Mouse (Mus musculus) midbrain, embryonic 15.5 days (tissue): ENCODE results near the gene Tmem44. TPM values are rescaled to one million over a fixed set of nuclear protein-coding genes. Genes with fewer than 3 reads are reported as not detected.

ENCODE experiments used
- ATAC-seq: fragments of 200-750 bp; cut with Nextera tagmentation; replicated peaks from 2 replicates; pipeline ENCODE4 v1.8.0; 2017; ENCODE audit warnings: moderate TSS enrichment
- H3K27ac ChIP-seq: fragments of 300-500 bp; sonication (generic); 2 replicates; pipeline ENCODE4 v1.5.1; 2015; ENCODE audit warnings: mild to moderate bottlenecking, inconsistent platforms
- H3K27me3 ChIP-seq: fragments of 300-500 bp; sonication (generic); replicated peaks from 2 replicates; pipeline ENCODE4 v1.6.1; 2015; ENCODE audit warnings: inconsistent platforms
- H3K36me3 ChIP-seq: fragments of 300-500 bp; sonication (generic); replicated peaks from 2 replicates; pipeline ENCODE4 v1.6.1; 2015; ENCODE audit warnings: inconsistent platforms
- H3K4me1 ChIP-seq: fragments of 300-500 bp; sonication (generic); 2 replicates; pipeline ENCODE4 v1.6.1; 2015; ENCODE audit warnings: inconsistent platforms
- H3K4me2 ChIP-seq: fragments of 300-500 bp; sonication (generic); 2 replicates; pipeline ENCODE4 v1.6.1; 2015; ENCODE audit warnings: inconsistent platforms, mild to moderate bottlenecking, moderate library complexity
- H3K4me3 ChIP-seq: fragments of 300-500 bp; sonication (generic); 2 replicates; pipeline ENCODE4 v1.5.1; 2015; ENCODE audit warnings: mild to moderate bottlenecking, inconsistent platforms
- H3K9ac ChIP-seq: fragments of 300-500 bp; sonication (generic); 2 replicates; pipeline ENCODE4 v1.6.1; 2015; ENCODE audit warnings: mild to moderate bottlenecking, inconsistent platforms
- H3K9me3 ChIP-seq: fragments of 300-500 bp; sonication (generic); 2 replicates; pipeline ENCODE4 v1.6.1; 2016; ENCODE audit warnings: inconsistent platforms
- WGBS: fragments of 180-500 bp; shearing (Covaris S2); methylation state at CpG from one replicate; pipeline ENCODE4 v1.1.7; 2015; ENCODE audit warnings: mixed read lengths; 5-methylcytosine and 5-hydroxymethylcytosine counted together
- polyA plus RNA-seq: library from polyadenylated mRNA; unstranded; fragments of >200 nt; fragmentation: Nextera tagmentation; extraction: Ambion mirVana; gene quantifications from 2 replicates; pipeline ENCODE4 v1.2.1, GENCODE M21; 2015

Tmem44 gene
- polyA plus RNA-seq, 1 experiment from 2014 or later = 96.0 TPM

DNA sequence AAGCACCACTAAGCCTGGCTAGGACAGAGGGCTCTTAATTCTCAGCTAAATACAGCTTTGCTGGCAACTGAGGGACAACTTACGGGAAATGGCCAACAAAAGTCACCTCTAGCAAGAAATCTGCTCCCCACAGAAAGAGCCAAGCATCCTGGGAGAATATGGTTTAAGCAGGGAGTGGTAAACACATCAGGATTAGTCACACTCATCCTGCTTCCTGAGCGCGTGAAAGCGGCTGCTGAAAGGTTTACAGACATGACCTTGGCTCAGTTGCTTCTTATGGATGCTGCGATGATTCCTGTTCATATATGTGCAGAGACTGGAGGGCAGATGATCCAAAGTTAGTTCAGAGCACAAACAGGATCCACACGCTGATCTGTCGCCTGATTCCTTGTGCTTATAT, 50.4 kb downstream of the Tmem44 start:
- ATAC-seq = no peak
- Histone ChIP-seq H3K9me3 (no peaks in the 10 kb centered on the region), H3K27ac (no peak overlapping the region), H3K9ac (no peak overlapping the region), H3K4me3 (no peak overlapping the region), H3K36me3 (no peaks in the 10 kb centered on the region), H3K4me1 (peaks cover 12% of the 10 kb centered on the region; the same call in 1 of the 2 replicates), H3K4me2 (no peak overlapping the region), H3K27me3 (no peaks in the 10 kb centered on the region)
- 77% methylated on average over 7 of the region's 7 CpGs for WGBS

GRCm38 (mm10) chr16:30499126-30499857, 51.4 kb downstream of the Tmem44 start:
- no peaks in the 10 kb centered on the region for H3K27me3 ChIP-seq
- 28% methylated on average over 16 of the region's 16 CpGs for WGBS
- ATAC-seq = no peak
- H3K36me3 ChIP-seq = no peaks in the 10 kb centered on the region
- H3K4me2 ChIP-seq = no peak overlapping the region
- peaks cover 12% of the 10 kb centered on the region; the same call in 1 of the 2 replicates for H3K4me1 ChIP-seq
- H3K4me3 ChIP-seq = no peak overlapping the region
- H3K9me3 ChIP-seq = no peaks in the 10 kb centered on the region
- H3K9ac ChIP-seq = no peak overlapping the region
- no peak overlapping the region for H3K27ac ChIP-seq

GRCm38 (mm10) chr16:30497307-30497706, 53.3 kb downstream of the Tmem44 start:
- Histone ChIP-seq H3K27ac (no peak overlapping the region), H3K9me3 (no peaks in the 10 kb centered on the region), H3K4me2 (no peak overlapping the region), H3K36me3 (no peaks in the 10 kb centered on the region), H3K4me3 (no peak overlapping the region), H3K4me1 (peaks cover 9% of the 10 kb centered on the region; the same call in 1 of the 2 replicates), H3K27me3 (no peaks in the 10 kb centered on the region), H3K9ac (no peak overlapping the region)
- WGBS = 91% methylated on average over 5 of the region's 5 CpGs
- no peak for ATAC-seq

GRCm38 (mm10) chr16:30494883-30495282, 55.8 kb downstream of the Tmem44 start:
- H3K36me3 ChIP-seq = no peaks in the 10 kb centered on the region
- H3K4me2 ChIP-seq = no peak overlapping the region
- H3K27me3 ChIP-seq = no peaks in the 10 kb centered on the region
- no peak overlapping the region for H3K9ac ChIP-seq
- no peak for ATAC-seq
- H3K9me3 ChIP-seq = no peaks in the 10 kb centered on the region
- no peak overlapping the region for H3K4me3 ChIP-seq
- H3K27ac ChIP-seq = no peak overlapping the region
- H3K4me1 ChIP-seq = peaks cover 5% of the 10 kb centered on the region; the same call in 1 of the 2 replicates
- WGBS = 94% methylated on average over 6 of the region's 6 CpGs

DNA sequence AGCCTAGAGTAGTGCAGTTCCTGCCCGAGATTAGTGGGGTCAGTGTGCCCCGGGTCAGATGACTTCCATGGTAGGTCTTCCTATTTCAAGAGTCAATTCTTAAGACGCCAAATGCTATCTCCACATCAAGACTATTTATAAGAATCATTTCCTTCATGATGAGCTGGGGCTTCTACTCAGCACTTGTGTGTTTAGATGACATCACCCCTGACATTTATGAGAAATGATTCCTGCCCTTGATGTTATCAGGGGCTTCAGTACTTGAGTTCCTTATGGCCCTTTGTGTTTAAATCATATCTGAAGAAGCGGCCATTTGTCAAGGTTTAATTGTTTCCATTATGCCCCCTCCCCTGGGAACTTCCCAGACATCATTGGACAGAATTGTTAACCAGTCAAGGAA, 58.9 kb downstream of the Tmem44 start:
- Histone ChIP-seq H3K27me3 (no peaks in the 10 kb centered on the region), H3K4me2 (no peak overlapping the region), H3K36me3 (no peaks in the 10 kb centered on the region), H3K9ac (no peak overlapping the region), H3K4me1 (no peaks in the 10 kb centered on the region), H3K27ac (no peak overlapping the region), H3K9me3 (no peaks in the 10 kb centered on the region), H3K4me3 (no peak overlapping the region)
- no peak for ATAC-seq
- 77% methylated on average over 4 of the region's 4 CpGs for WGBS

DNA sequence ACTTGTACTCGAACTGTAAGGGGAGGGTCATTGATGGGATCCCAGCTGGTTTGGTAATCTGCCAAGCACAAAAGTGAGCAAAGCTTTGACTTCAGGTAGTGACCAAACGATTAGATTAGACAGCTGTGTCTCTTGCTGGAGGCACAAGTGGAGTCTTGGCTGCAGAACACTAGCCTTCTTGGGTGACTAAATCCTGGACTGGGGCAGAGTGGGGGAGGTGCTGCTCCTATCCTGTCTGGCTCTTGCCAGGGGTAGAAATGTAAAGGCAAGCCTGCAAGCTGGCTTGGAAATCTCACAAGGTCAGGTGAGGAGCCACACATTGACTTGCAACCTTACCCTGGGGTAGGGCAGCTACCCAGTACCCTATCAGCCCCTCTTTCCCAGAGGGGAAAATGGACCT, 59.9 kb downstream of the Tmem44 start:
- H3K4me2 ChIP-seq = no peak overlapping the region
- H3K36me3 ChIP-seq = no peaks in the 10 kb centered on the region
- no peak for ATAC-seq
- no peak overlapping the region for H3K27ac ChIP-seq
- 62% methylated on average over 2 of the region's 2 CpGs for WGBS
- no peak overlapping the region for H3K4me3 ChIP-seq
- no peaks in the 10 kb centered on the region for H3K9me3 ChIP-seq
- H3K9ac ChIP-seq = no peak overlapping the region
- no peaks in the 10 kb centered on the region for H3K4me1 ChIP-seq
- H3K27me3 ChIP-seq = no peaks in the 10 kb centered on the region

- Histone ChIP-seq H3K4me3 (no peak overlapping the region), H3K9me3 (no peaks in the 10 kb centered on the region), H3K4me2 (no peak overlapping the region), H3K36me3 (no peaks in the 10 kb centered on the region), H3K27ac (no peak overlapping the region), H3K27me3 (no peaks in the 10 kb centered on the region), H3K4me1 (no peaks in the 10 kb centered on the region), H3K9ac (no peak overlapping the region)
- 42% methylated on average over 4 of the region's 4 CpGs for WGBS
- no peak for ATAC-seq
Observed at GRCm38 (mm10) chr16:30490316-30490715, 60.3 kb downstream of the Tmem44 start.

DNA sequence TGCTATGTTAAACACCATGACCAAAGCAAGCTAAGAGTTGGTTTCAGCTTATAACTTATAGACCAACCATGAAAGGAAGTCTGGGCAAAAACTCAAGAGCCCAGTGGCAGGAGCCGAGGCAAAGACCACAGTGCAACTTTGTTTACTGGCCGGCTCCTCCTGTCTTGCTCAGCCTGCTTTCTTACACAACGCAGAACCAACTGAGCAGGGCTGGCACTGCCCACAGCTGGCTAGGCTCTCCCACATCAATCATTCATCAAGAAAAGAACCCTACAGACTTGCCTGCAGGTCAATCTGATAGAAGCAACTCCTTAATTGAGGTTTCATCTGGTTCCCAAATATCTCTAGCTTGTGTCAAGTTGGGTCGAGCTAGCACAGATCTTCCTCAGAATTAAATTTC, 61.0 kb downstream of the Tmem44 start:
- Histone ChIP-seq H3K4me1 (no peaks in the 10 kb centered on the region), H3K4me3 (no peak overlapping the region), H3K9me3 (no peaks in the 10 kb centered on the region), H3K27ac (no peak overlapping the region), H3K27me3 (no peaks in the 10 kb centered on the region), H3K36me3 (no peaks in the 10 kb centered on the region), H3K4me2 (no peak overlapping the region), H3K9ac (no peak overlapping the region)
- no peak for ATAC-seq
- 83% methylated on average over 4 of the region's 4 CpGs for WGBS

DNA sequence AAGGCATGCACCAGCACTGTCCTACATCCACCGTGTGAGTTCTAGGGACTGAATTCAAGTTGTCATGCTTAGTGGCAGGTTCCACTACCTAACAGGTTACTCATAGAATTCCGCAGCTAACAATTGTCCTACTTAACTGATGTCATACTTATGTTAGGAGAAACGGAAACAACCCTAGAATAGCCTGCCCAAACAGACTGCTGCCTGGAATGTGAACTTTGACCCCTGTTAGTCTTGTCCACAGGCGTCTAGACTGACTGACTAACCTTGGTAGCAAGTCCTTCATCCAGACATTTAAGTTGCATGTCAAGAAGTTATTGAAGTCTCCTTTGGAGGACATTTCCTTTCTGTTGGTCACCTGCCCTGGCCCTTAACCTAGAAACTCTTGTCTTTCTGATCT, 64.1 kb downstream of the Tmem44 start:
- Histone ChIP-seq H3K9me3 (no peaks in the 10 kb centered on the region), H3K4me2 (no peak overlapping the region), H3K36me3 (no peaks in the 10 kb centered on the region), H3K9ac (no peak overlapping the region), H3K27ac (no peak overlapping the region), H3K27me3 (no peaks in the 10 kb centered on the region), H3K4me3 (no peak overlapping the region), H3K4me1 (no peaks in the 10 kb centered on the region)
- no peak for ATAC-seq
- WGBS = 74% methylated on average over 4 of the region's 4 CpGs

DNA sequence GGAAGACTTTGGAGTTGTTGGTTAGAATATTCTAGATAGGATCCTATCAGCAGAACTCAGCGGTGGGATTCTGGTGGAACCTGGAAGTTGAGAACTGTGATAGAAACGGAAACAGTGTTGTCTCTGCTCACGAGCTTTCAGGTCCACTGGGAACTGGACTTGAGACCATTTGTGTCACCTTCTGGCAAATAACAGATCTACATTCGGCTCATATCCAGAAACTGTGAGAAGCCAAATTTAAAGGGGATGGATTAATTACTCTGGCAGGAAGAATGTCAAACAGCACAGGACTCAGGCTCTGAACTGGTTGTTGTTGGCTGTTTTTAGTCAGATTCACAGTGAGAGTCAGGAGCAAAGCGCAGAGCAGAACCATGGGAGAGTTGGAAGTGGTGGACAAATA, 72.9 kb downstream of the Tmem44 start:
- H3K27me3 ChIP-seq = no peaks in the 10 kb centered on the region; the same call in 1 of the 2 replicates
- H3K4me3 ChIP-seq = no peak overlapping the region
- 87% methylated on average over 5 of the region's 5 CpGs for WGBS
- ATAC-seq = no peak
- no peaks in the 10 kb centered on the region for H3K36me3 ChIP-seq
- H3K27ac ChIP-seq = no peak overlapping the region
- H3K4me2 ChIP-seq = no peak overlapping the region
- no peaks in the 10 kb centered on the region for H3K9me3 ChIP-seq
- no peak overlapping the region for H3K9ac ChIP-seq
- 0 out of 2 replicates have a peak, but pooled peaks cover 3% of the 10 kb centered on the region for H3K4me1 ChIP-seq

GRCm38 (mm10) chr16:30477006-30477405, 73.6 kb downstream of the Tmem44 start:
- Histone ChIP-seq H3K27ac (no peak overlapping the region), H3K36me3 (no peaks in the 10 kb centered on the region), H3K9me3 (no peaks in the 10 kb centered on the region), H3K4me1 (0 out of 2 replicates have a peak, but pooled peaks cover 3% of the 10 kb centered on the region), H3K27me3 (no peaks in the 10 kb centered on the region; the same call in 1 of the 2 replicates), H3K4me3 (no peak overlapping the region), H3K4me2 (no peak overlapping the region), H3K9ac (no peak overlapping the region)
- 11% methylated on average over 3 of the region's 3 CpGs for WGBS
- ATAC-seq = 0 out of 2 replicates have a peak, but pooled peaks have one; percentile 4

DNA sequence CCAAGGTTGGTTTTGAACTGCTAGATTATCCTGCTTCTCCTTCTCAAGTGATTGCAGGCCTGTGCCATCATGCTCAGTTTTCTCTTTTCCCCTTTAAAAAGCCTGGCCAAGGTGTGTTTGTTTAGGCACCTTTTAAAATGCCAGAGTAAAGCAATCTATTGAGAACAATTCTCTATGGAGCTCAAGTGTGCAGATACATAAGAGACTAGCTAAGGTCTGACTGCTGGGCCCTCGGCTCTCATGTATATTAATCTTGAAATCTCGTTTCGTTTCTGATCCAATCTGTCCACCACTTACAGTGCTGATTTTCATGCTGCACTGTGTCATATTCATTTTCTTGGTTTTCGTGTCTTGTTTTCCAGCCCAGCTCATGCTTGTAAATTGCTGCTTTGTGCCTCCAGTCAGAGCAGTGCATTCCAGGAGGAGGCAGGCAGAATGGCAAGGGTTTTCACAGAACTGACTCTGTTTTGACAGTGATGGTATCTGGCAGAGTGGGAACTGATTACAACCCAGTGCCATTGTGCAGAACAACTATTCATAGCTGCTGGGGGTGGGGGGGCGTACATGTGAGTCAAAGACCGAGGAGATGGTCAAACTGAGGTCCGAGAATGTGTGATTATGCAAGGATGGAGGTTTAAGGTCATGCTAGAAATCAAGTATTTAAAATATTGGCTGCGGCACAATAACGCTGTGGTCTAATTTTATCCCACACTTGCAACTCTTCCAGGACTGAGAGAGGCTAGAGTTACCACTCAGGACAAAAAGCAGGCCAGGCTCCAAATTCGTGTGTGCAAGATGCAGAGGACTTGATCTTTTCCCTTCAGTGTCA, 74.8 kb downstream of the Tmem44 start:
- Histone ChIP-seq H3K27me3 (no peaks in the 10 kb centered on the region; the same call in 1 of the 2 replicates), H3K9ac (no peak overlapping the region), H3K4me1 (0 out of 2 replicates have a peak, but pooled peaks cover 3% of the 10 kb centered on the region), H3K9me3 (no peaks in the 10 kb centered on the region), H3K36me3 (no peaks in the 10 kb centered on the region), H3K4me3 (no peak overlapping the region), H3K4me2 (no peak overlapping the region), H3K27ac (peak overlapping the region; percentile 4; the same call in 1 of the 2 replicates)
- 31% methylated on average over 10 of the region's 10 CpGs for WGBS
- peak; percentile 48; the same call in 1 of the 2 replicates for ATAC-seq
